Mouse (Mus musculus) heart, postnatal 0 days (tissue): ENCODE measurements around the gene Vamp8.

ENCODE experiments used
- CTCF ChIP-seq: IDR thresholded peaks from 2 replicates; pipeline ENCODE4 v1.5.1; 2016; ENCODE audit warnings: antibody characterized with exemption, control low read depth, low read depth
- EP300 ChIP-seq: IDR thresholded peaks from 2 replicates; pipeline ENCODE4 v1.6.1; 2016; ENCODE audit warnings: antibody characterized with exemption, low read depth

- TF ChIP-seq CTCF (no peak), EP300 (no peak)
Observed at GRCm38 (mm10) chr6:72360599-72360935, 29.9 kb downstream of the Vamp8 start.
